Mouse (Mus musculus): ENCODE results near the gene Rrp9. TPM values are rescaled to one million over a fixed set of nuclear protein-coding genes. Genes with fewer than 3 reads are reported as not detected.

Rrp9 gene
- 10 to 100 TPM; 46.9 to 55.2 TPM for total RNA-seq (2021)

- intact Hi-C loops (cut with DNase I) = no loop called here
- peak; percentile 4 for DNase-seq
Measured at GRCm38 (mm10) chr9:106475663-106476001, at the start of gene Rrp9. Rrp9 (plus strand) TSS chr9:106475963.

DNA sequence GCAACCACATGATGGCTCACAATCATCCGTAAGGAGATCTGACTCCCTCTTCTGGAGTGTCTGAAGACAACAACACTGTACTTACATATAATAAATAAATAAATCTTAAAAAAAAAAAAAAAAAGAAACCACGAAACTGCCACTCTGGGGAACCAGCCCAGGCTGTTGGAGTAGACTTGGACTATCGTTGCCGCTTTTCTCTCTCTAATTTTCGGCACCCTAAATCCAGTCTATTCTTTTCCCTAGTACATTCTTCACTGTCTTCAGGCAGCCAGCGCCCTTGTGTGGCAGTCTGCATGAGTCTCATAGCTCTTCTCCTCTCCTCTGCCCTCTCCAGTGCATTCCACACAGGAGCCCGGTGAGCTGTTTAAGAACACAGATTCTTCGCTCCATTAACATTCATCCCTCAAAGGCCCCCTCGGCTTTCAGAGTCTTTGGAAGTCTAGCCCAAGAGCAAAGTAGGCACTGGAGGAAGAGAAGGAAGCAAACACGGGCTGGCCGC lies 47.0 kb upstream of the Rrp9 start:
- intact Hi-C loops (cut with DNase I) = loop anchor here (10.0 kb wide), 1 partner anchor 214 kb away; no protein-coding TSS in a partner anchor
- DNase-seq = no peak

- peak; percentile 95 for DNase-seq
- intact Hi-C loops (cut with DNase I) = loop anchor here (10.0 kb wide), 1 partner anchor 215 kb away; no protein-coding TSS in a partner anchor
Measured at GRCm38 (mm10) chr9:106429221-106430014, 46.3 kb upstream of the Rrp9 start, which contains the start of gene Rpl29. Rpl29 (plus strand) TSS chr9:106429454.

DNA sequence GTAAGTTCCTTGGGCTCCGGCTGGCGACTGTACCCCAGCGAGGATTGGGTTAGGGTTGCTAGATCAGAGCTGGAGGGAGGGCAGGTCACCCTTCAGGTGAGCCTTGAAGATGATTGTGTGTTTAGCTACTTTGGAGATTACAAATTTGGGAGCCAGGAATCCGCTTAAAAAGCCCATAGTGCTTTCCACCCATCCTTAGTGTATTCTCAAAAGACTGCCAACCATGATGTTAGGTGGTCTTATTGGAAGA lies 45.8 kb upstream of the Rrp9 start:
- intact Hi-C loops (cut with DNase I) = no loop called here
- DNase-seq = no peak

DNA sequence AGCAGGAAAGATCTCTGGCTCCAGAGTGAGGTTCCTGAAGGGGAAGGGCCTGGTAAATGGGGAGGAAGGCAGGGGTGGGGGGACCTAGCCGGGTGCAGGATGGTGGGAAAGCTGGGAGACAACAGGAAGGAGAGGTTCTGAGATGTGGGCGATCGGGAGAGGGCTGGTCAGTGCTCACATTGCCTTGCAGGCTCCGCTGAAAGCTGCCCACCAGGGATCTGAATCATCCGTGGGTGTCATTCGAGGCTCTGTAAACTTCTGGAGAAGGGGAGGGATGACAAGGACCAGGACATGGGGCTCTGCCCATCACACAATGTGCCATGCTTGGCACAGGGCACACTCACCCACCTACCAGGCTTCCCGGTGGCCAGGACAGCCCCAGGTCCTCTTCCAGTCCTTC lies 42.4 kb upstream of the Rrp9 start:
- intact Hi-C loops (cut with DNase I) = no loop called here

GRCm38 (mm10) chr9:106436566-106436965 lies 39.2 kb upstream of the Rrp9 start:
- no peak for DNase-seq
- intact Hi-C loops (cut with DNase I) = no loop called here

More for the DNA sequence above, 42.4 kb upstream of the Rrp9 start:
- DNase-seq = no peak

DNA sequence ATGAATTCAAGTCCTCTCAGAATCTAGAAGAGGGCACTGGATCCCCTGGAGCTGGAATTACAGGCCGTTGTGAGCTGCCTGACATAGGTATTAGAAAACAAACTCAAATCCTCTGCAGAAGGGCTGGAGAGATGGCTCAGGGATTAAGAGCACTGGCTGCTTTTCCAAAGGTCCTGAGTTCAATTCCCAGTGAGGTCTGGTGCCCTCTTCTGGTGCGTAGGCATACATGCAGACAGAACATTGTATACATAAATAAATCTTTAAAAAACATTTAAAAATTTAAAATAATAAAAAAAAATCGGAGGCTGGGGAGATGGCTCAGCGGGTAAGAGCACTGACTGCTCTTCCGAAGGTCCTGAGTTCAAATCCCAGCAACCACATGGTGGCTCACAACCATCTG lies 33.1 kb upstream of the Rrp9 start:
- intact Hi-C loops (cut with DNase I) = no loop called here
- no peak for DNase-seq

DNA sequence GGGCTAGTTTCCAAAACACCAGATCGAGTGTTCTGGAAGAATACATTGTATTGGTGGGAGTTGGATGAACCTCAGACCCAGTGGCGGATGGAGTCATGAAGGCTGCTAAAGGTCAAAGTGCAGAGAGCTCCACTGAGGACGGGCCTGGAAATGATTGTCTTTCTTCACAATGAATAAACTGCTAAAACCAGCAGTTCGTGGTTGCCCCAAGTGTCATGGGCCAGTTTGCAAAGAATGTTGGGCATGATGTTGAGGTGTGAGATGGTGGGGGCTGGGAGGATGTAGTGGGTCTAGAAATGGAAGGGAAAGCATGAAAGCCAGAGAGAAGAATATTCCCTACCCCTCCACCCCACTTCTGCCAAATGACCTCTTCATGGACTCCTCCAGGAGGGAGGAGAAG lies 30.9 kb upstream of the Rrp9 start:
- DNase-seq = no peak
- intact Hi-C loops (cut with DNase I) = no loop called here

DNA sequence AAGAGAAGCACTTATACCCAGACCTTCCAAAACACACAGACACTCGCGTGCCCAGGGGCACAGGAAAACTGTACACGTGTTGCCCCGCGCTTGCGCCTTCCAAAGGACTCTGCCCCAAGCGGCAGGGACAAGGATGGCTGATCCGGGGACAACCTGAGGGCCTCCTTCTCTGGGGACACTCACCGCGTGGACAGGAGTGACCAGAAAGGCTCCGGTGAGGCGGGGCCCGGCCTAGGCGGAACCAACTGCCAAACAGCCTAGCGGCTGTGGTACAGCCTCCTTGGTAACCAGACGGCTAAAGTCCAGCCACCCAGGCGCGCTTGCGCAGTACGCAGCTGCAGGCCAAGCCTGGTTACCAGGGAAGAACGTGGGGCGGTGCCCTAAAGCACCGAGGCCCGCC lies 28.4 kb upstream of the Rrp9 start, which contains the start of the genes Abhd14b and Abhd14a:
Gene Abhd14b, plus strand, starts transcription at position 112 of the 400 bp plus-strand sequence.
Gene Abhd14a, minus strand, starts transcription at position 331 of the 400 bp plus-strand sequence.
- peak; percentile 95 for DNase-seq

DNA sequence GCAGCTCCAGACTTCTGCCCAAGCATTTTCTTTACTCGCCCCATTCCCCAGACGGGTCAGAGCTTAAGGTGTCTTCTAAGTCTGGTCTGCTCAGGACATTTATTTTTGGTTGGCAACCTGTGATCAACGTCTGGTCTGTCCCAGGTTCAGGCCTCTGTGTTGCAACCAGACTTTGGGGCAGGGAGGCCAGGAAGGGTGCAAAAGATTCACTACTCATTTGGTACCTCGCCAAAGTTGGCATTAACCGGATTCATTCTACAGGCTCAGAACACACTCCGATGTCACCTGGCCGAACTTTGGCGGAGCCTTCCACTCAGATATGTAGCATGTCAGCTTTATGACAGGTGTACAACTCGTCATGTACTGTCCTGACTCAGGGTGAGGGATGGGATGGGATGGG lies 27.8 kb upstream of the Rrp9 start:
- intact Hi-C loops (cut with DNase I) = no loop called here
- no peak for DNase-seq

More for the DNA sequence above, 28.4 kb upstream of the Rrp9 start, which contains the start of the genes Abhd14b and Abhd14a:
- intact Hi-C loops (cut with DNase I) = no loop called here

- DNase-seq = peak; percentile 76
- intact Hi-C loops (cut with DNase I) = no loop called here
Measured at GRCm38 (mm10) chr9:106448498-106449031, 27.2 kb upstream of the Rrp9 start.

GRCm38 (mm10) chr9:106449947-106450346 lies 25.8 kb upstream of the Rrp9 start:
- no peak for DNase-seq
- intact Hi-C loops (cut with DNase I) = no loop called here

DNA sequence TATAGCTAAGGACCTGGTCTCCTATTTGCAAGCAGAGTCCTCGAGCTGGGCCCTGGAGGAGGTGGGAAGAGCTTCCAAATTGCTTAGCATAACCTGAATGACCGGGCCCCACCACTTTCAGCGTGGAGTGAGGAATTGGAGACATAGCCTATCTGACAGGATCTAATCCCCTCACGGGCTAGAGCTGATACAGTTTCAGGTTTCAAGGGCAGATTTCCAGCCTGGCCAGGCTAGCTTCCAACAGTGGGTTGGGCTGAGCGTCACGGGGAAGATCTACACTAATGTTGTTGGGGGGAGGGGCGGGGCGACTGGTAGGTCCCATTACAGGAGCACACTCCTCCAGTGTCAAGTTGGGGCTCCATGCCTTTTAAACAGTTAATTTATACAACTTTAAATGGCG lies 25.1 kb upstream of the Rrp9 start:
- intact Hi-C loops (cut with DNase I) = no loop called here
- peak; percentile 78 for DNase-seq

DNA sequence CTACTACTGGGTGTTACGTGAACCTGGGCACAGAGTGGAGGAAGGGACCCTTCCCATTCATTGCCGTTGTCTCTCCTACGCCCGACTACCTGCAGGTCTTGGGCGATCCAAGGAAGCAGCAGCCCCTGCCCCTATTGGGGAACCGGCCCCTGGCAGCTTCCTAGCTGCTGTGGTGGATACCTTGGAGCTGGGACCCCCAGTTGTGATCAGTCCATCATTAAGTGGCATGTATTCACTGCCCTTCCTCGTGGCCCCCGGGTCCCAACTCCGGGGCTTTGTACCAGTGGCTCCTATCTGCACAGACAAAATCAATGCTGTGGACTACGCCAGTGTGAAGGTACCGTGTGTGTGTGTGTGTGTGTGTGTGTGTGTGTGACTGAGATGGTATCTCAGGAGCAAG lies 24.5 kb upstream of the Rrp9 start:
- no peak for DNase-seq
- intact Hi-C loops (cut with DNase I) = no loop called here

- intact Hi-C loops (cut with DNase I) = no loop called here
- no peak for DNase-seq
Measured at GRCm38 (mm10) chr9:106451899-106452298, 23.9 kb upstream of the Rrp9 start.

GRCm38 (mm10) chr9:106452351-106452750 lies 23.4 kb upstream of the Rrp9 start:
- intact Hi-C loops (cut with DNase I) = no loop called here
- no peak for DNase-seq

- intact Hi-C loops (cut with DNase I) = no loop called here
- DNase-seq = peak; percentile 91
Measured at GRCm38 (mm10) chr9:106452821-106453220, 22.9 kb upstream of the Rrp9 start.

DNA sequence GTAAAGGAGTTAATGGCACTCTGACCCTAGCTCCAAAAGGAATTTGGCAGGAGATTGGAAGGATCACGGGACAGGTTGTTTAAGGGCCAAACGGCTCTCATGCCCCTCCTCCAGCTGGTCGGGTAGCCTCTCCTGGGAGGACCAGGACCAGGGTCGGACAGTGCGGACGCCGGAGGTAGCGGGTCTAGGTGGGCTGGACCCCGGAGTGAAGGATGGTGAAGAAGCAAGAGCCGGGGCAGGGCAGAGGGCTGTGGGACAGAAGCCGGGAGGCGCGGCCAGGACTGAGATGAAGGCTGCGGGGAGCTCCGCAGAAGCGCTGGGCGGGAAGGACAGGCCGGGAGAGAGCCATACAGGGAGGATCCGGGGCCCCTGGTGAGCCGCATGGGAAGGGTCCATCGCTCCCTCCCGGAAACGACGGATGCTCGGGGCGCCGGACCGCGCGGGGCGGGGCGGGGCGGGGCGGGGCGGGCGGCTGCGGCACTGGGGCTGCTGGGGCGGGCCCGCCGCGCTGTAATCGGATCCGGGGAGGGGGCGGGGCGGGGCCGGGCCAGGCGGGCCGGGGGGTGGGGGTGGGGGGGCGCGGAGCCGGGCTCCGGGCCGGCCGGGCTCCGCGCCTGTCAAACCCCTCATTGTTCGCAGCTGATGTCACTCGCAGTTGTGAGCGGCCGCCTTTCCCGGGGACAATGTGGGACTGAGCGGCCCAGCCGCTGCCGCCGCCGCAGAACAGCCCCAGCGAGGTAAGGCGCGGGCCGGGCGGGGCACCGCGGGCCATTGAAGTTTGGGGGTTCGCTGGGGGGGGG lies 22.3 kb upstream of the Rrp9 start, which contains the start of gene Pcbp4:
Gene Pcbp4, plus strand, starts transcription at position 21 of the 800 bp plus-strand sequence.
- DNase-seq = peak; percentile 78
- intact Hi-C loops (cut with DNase I) = no loop called here

DNA sequence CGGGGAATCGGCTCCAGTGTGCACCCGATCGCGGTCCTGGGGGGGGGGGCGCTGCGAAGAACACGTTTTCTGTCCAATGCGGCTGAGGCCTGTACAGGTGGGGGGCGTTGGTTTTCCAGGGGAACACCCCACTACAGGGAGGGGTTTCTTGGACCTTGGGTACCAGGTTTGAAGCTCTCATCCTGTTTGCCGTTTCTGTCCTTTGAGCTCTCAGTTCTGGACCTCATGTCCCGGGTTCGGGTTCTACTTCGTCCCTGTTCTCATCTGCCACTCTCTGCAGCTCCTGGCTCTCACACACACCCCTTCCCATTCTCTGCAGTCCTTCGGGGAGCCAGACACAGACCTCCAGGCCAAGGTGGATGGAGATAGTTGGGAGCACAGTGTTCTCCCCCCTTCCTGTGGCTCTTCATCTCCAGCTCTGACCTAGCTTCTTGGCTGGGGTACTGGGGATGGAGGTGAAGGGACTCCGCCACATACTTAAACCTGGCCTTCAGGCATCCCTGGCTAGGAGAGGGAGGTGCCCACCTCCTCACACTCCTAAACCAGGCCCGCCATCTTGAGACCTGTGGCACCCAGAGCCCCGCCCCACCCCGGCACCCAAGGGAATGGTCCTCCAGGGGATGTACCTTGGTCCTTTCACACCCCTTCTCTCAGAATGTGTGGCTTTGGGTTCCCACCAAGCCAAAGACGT lies 21.5 kb upstream of the Rrp9 start:
- DNase-seq = peak; percentile 72
- intact Hi-C loops (cut with DNase I) = no loop called here

DNA sequence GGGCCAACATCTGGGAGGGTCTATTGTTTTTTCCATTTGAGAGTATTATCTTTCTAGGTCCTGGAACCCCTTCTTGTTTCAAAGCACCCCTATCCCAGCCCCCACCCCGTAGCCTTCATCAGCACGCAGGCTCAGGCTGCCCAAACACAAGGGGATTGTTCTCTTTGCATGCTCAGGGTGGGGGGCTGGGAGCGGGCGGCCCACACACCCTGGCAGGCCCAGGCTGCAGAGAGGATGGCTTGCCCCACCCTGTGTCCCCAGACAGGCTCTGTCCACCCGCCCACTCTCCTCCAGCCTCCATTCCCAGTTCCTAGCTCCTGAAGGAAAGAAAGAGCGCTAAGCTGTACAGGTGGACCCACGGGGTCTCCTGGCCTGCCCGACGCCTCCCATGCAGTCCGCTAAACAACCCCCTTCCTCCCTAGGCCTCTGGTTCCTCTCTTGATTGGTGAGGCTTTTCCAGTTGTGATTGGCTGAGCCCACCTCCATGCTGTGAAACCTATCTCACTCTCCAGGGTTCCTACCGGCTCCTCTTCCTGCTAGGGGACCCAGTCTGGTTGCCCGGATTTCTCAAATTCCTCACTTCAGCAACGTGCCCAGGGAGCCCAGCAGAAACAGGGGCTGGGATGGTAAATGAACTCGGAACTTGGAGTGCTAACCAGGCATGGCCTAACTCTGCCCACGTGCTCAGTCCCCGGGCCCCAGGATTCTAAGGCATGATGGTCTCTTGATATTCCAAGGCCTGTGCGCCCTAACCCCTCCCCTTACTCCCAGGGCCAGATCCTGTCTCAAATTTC lies 20.7 kb upstream of the Rrp9 start:
- intact Hi-C loops (cut with DNase I) = no loop called here
- no peak for DNase-seq

All from left cerebral cortex, postnatal 4 days (tissue).